Mouse (Mus musculus): Measurements from ENCODE around the gene Negr1.

DNA sequence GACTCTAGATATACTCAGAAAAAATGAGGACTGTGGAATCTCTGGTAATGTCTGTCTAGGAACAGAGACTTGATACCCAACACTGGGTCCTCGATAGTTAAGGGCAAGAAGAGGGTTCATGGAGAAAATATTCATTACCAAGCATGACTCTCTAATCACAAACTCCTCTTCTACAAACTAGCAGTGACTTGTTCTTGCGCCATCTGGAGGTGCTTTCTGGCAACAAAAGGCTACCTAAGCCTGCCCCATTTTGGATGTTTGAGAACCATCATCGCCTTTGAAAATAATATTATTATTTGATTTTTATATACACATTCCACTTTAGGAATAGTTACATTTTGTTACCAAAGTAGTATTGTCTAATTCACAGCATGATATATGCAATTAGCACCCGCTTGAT, 637.1 kb downstream of the Negr1 start:
- TF ChIP-seq CTCF (conservative IDR thresholded peaks at IDR 0.05; ENCODE audit: low read length) (peak; percentile 38), POU5F1 (IDR thresholded peaks at IDR 0.05; ENCODE audit: borderline replicate concordance, low read length) (no peak)
